Mouse (Mus musculus) neural tube, embryonic 12.5 days (tissue): Measurements from ENCODE around the gene Ccdc88a. TPM values are rescaled to one million over a fixed set of nuclear protein-coding genes. Genes with fewer than 3 reads are reported as not detected.
"Not testable (repeated sequence)": the region's sequence is repeated elsewhere in the genome, so short reads cannot be mapped to it uniquely, and the experiment has no call there.

ENCODE experiments used
- ATAC-seq: fragments of 200-750 bp; cut with Nextera tagmentation; 2 replicates; pipeline ENCODE4 v1.8.0; 2017; ENCODE audit warnings: low read depth, mild to moderate bottlenecking, moderate TSS enrichment, moderate library complexity; ENCODE audit not compliant: low FRiP score
- H3K27ac ChIP-seq: fragments of 300-500 bp; sonication (generic); 2 replicates; pipeline ENCODE4 v1.5.1; 2016
- H3K27me3 ChIP-seq: fragments of 300-500 bp; sonication (generic); replicated peaks from 2 replicates; pipeline ENCODE4 v1.6.1; 2016; ENCODE audit warnings: mild to moderate bottlenecking
- H3K36me3 ChIP-seq: fragments of 300-500 bp; sonication (generic); 2 replicates; pipeline ENCODE4 v1.6.1; 2016; ENCODE audit warnings: mild to moderate bottlenecking
- H3K4me1 ChIP-seq: fragments of 300-500 bp; sonication (generic); 2 replicates; pipeline ENCODE4 v1.6.1; 2016
- H3K4me2 ChIP-seq: fragments of 300-500 bp; sonication (generic); replicated peaks from 2 replicates; pipeline ENCODE4 v1.6.1; 2016; ENCODE audit warnings: mild to moderate bottlenecking
- H3K4me3 ChIP-seq: fragments of 300-500 bp; sonication (generic); 2 replicates; pipeline ENCODE4 v1.5.1; 2016
- H3K9ac ChIP-seq: fragments of 300-500 bp; sonication (generic); 2 replicates; pipeline ENCODE4 v1.6.1; 2016; ENCODE audit warnings: mild to moderate bottlenecking
- H3K9me3 ChIP-seq: fragments of 300-500 bp; sonication (generic); 2 replicates; pipeline ENCODE4 v1.6.1; 2016; ENCODE audit warnings: mild to moderate bottlenecking
- WGBS: fragments of 180-500 bp; shearing (Covaris S2); methylation state at CpG from one replicate; pipeline ENCODE4 v1.1.7; 2016; 5-methylcytosine and 5-hydroxymethylcytosine counted together
- polyA plus RNA-seq: library from polyadenylated mRNA; unstranded; fragments of >200 nt; fragmentation: Nextera tagmentation; extraction: Ambion mirVana; gene quantifications from 2 replicates; pipeline ENCODE4 v1.2.1, GENCODE M21; 2016

Gene Ccdc88a
- polyA plus RNA-seq, 1 experiment from 2014 or later, result 76.8 TPM

DNA sequence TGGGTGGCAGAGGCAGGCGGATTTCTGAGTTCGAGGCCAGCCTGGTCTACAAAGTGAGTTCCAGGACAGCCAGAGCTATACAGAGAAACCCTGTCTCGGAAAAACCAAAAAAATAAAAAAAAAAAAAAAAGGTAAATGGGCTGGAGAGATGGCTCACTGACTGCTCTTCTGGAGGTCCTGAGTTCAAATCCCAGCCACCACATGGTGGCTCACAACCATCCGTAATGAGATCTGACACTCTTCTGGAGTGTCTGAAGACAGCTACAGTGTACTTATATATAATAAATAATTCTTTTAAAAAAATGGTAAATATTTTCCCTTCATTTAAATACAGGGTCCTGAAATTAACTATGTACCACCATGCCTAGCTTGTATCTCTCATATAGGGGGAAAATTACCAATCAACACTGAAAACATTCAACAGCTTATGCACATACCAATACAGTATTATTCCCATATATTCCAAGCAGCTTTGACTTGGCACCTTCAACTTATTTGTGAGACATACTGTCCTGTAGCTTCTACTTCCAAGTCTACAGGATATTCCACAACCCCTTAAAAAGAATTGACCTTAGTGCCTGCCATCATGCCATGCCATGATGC, 171.8 kb downstream of the Ccdc88a start:
- not testable (repeated sequence) for H3K9ac ChIP-seq, H3K4me3 ChIP-seq, H3K27me3 ChIP-seq, H3K27ac ChIP-seq, H3K4me2 ChIP-seq, H3K9me3 ChIP-seq, ATAC-seq
- Histone ChIP-seq H3K36me3 (peaks cover 46% of the 10 kb centered on the region), H3K4me1 (peaks cover 14% of the 10 kb centered on the region)
- 92% methylated on average over 4 of the region's 4 CpGs for WGBS

DNA sequence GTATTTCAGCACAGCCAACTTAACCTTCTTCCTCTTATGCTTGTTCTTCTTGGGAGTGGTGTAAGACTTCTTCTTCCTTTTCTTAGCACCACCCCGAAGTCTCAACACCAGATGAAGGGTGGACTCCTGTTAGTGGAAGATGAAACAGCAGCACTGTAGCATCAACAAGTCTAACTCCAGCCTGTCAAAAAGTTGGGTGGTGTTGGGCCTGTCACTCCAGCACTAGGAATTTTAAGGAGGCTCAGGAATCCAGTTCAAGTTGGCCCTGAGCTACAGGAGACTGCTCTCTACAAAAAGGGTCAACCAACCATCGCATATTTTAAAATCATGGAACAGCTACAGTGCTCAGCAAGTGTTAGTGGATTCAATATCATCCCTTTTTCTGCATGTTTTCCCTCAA, 172.8 kb downstream of the Ccdc88a start:
- H3K36me3 ChIP-seq, result peaks cover 39% of the 10 kb centered on the region
- peaks cover 14% of the 10 kb centered on the region for H3K4me1 ChIP-seq
- H3K4me3 ChIP-seq, result peak overlapping the region; percentile 63; the same call in 1 of the 2 replicates
- ATAC-seq, H3K27ac ChIP-seq, H3K9ac ChIP-seq, H3K27me3 ChIP-seq, H3K9me3 ChIP-seq: not testable (repeated sequence)
- H3K4me2 ChIP-seq, result peak overlapping the region; percentile 71
- WGBS, result 97% methylated on average over 2 of the region's 2 CpGs

DNA sequence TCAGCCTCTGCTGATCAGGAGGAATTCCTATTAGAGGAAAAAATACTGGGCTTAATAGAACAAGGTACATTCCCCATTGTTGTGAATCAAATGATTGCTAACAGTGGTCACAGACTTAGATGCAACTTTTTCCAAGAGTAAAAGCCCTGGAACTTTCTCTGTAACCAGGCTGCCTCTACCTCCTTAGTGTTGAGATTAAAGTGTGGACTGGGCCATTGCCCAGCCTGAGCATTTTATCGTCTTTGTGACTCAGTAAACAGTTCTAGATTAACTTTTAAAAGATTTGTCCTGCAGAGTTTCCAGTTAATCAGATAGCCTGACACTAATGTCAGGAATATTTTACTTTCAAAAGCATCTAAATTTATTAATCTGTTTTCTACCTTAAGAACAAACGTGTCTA, 173.3 kb downstream of the Ccdc88a start:
- Histone ChIP-seq H3K9me3 (no peaks in the 10 kb centered on the region), H3K4me3 (peak overlapping the region; percentile 63), H3K9ac (peak overlapping the region; percentile 76), H3K4me1 (peaks cover 14% of the 10 kb centered on the region), H3K27me3 (no peaks in the 10 kb centered on the region), H3K36me3 (peaks cover 35% of the 10 kb centered on the region), H3K4me2 (peak overlapping the region; percentile 71), H3K27ac (no peak overlapping the region)
- WGBS, result 22% methylated on average over 2 of the region's 2 CpGs
- no peak for ATAC-seq

DNA sequence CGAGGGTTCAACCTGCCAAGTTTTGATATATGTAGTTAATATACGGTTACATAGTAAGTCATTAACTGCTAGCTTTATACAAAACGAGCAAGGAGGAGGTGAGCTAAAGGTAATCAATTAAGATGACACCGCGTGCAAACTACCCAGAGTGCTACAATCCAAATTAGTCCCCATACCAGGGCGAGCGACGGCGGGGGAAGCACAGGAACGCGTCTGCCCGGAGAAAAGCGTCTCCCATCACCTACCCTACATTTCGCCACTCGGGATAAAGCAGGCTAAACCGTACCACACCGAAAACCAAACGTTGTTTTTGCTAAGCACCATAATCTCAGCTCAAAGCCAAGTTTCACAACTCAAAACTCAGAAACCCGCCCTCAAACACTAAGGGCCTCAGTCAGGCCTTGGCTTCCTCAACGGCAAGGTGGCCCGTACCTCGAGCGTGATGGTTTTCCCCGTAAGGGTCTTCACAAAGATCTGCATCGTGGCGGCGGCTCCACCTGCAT, 173.8 kb downstream of the Ccdc88a start:
- peak overlapping the region; percentile 71 for H3K4me2 ChIP-seq
- under 1% methylated on average over 27 of the region's 27 CpGs for WGBS
- H3K27me3 ChIP-seq, result no peaks in the 10 kb centered on the region
- H3K36me3 ChIP-seq, result peaks cover 32% of the 10 kb centered on the region
- H3K27ac ChIP-seq, result 0 out of 2 replicates have a peak overlapping the region, but pooled peaks have one; percentile 42
- H3K9ac ChIP-seq, result peak overlapping the region; percentile 76
- peak; percentile 35 for ATAC-seq
- peak overlapping the region; percentile 63 for H3K4me3 ChIP-seq
- H3K4me1 ChIP-seq, result peaks cover 14% of the 10 kb centered on the region
- H3K9me3 ChIP-seq, result no peaks in the 10 kb centered on the region

DNA sequence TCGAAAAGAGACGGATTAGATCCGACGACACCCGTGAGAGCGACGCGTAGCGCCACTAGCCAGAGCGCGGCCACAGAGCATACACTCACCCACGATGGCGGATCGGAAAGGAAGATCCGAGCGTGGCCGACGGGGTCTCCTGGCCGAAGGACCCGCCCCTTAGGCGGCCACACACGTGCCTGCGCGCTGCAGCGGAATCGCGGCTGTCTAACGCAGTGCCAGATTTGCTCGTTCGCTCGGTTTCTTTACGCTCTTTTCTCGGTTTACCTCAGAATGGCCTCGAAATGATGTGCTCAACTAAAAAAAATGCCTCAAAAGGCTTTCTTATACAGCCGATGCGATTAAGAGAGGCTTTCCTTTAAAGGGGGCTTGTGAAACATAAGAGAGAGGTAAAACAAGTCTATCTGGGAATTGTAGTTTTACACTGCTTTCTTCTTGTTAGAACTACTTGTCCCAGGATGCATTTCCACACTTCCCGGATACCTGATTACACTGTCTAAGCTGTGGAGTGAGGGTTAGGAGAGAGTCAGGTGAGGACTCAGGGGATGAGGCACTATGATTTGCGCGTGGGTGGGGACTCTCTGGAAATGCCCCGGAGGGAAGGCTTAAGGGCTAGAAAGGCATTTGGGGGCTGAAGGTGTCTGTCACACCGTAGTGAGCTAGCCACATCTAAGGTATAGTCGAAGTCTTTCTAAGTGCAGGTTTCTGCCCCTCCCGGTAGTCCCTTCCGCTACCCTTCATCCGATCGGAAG, 174.5 kb downstream of the Ccdc88a start, which contains the start of the genes Clhc1 and Rps27a:
Gene Clhc1 (plus strand): TSS at position 199 of the 752 bp plus-strand sequence.
Gene Rps27a (minus strand): TSS at position 358 of the 752 bp plus-strand sequence.
- H3K4me3 ChIP-seq, result peak within 1 kb of the TSS; percentile 63
- ATAC-seq, result peak; percentile 98
- H3K36me3 ChIP-seq, result peaks cover 29% of the 10 kb centered on the region
- peak within 1 kb of the TSS; percentile 76 for H3K9ac ChIP-seq
- no peaks in the 10 kb centered on the region for H3K27me3 ChIP-seq
- H3K4me2 ChIP-seq, result peak within 1 kb of the TSS; percentile 71
- H3K4me1 ChIP-seq, result peaks cover 14% of the 10 kb centered on the region
- under 1% methylated on average over 46 of the region's 46 CpGs for WGBS
- H3K27ac ChIP-seq, result 0 out of 2 replicates have a peak within 1 kb of the TSS, but pooled peaks have one; percentile 42
- H3K9me3 ChIP-seq, result no peaks in the 10 kb centered on the region

DNA sequence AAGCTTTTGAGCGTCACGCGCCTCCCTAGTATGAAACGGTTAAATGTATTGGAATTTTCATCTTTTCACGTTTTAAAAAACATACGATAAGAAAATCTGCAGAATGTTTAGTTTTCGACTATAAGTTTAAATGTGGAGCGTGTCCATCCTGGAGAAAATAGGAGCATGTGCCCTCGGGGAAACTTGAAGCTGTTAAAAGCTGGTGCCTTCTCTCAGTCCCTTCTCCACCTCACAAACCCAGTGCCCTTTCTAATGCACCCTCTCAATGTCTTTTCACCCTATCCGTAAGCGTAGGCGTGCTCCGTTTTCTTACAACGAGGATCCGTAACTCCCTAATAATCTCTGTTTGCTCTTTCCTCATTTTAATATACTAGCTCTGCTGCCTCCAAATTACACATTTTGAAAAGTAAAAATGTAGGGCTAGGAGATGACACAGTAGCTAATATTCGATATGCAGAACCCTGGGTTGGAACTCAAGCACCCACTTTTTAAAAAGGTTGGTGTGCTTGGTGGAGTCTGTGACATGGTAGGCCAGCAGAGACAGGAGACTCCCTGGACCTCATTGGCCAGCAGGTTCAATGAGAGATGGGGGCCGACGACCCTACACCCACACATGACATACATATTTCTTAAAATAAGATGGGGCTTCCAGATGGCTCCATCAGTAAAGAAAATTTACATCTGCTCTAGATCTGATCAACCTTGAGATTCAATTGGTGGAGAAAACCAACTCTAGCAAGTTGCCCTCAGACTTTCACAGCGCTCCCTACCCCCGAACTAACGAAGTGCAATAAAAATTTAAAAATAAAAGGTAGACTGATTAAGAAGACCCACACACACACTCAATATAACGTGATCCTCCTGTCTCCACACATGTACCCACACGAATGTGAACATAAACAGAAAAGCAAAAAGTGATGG, 175.3 kb downstream of the Ccdc88a start:
- 26% methylated on average over 23 of the region's 23 CpGs for WGBS
- ATAC-seq, result no peak
- peak overlapping the region; percentile 63 for H3K4me3 ChIP-seq
- H3K4me1 ChIP-seq, result peaks cover 14% of the 10 kb centered on the region
- peak overlapping the region; percentile 71 for H3K4me2 ChIP-seq
- no peaks in the 10 kb centered on the region for H3K27me3 ChIP-seq
- peaks cover 26% of the 10 kb centered on the region for H3K36me3 ChIP-seq
- no peak overlapping the region for H3K27ac ChIP-seq
- H3K9ac ChIP-seq, result peak overlapping the region; percentile 76
- no peaks in the 10 kb centered on the region for H3K9me3 ChIP-seq

DNA sequence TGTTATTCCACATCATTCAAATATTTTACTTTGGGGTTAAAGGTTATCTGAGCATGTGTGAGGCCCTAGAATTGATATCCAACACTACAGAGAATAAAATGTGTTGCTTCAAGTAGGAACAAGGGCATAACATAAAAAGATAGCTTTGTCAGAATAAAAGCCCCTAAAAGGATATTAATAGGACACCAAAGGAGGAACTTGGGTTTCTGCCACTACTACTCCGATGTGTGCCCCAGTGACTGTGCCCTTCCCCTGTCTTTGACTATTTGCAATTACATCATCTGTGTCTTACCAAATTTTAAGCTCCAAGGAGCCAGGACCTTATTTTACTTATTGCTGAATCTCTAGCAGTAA, 175.9 kb downstream of the Ccdc88a start:
- H3K36me3 ChIP-seq, result peaks cover 19% of the 10 kb centered on the region
- H3K9ac ChIP-seq, result no peak overlapping the region
- H3K4me1 ChIP-seq, result peaks cover 14% of the 10 kb centered on the region
- no peak overlapping the region for H3K27ac ChIP-seq
- H3K9me3 ChIP-seq, result no peaks in the 10 kb centered on the region
- H3K4me2 ChIP-seq, result no peak overlapping the region
- ATAC-seq, result no peak
- H3K4me3 ChIP-seq, result no peak overlapping the region
- no peaks in the 10 kb centered on the region for H3K27me3 ChIP-seq
- 93% methylated on average over 1 of the region's 1 CpGs for WGBS

Other genes starting within 250 kb of the Ccdc88a start
- gene Pnpt1, start 242.9 kb upstream of the Ccdc88a start, polyA plus RNA-seq, result 30.1 and 32.9 TPM in 2 replicates
- gene Ppp4r3b, start 200.8 kb upstream of the Ccdc88a start, polyA plus RNA-seq, result 87.8 and 92.5 TPM in 2 replicates
- gene Cfap36, start 126.2 kb upstream of the Ccdc88a start, polyA plus RNA-seq, result 96.9 and 97.0 TPM in 2 replicates
- gene Prorsd1, start 141.4 kb downstream of the Ccdc88a start, polyA plus RNA-seq, result 18.4 and 19.6 TPM in 2 replicates
- 49.2 and 53.1 TPM in 2 replicates for gene Mtif2, start 152.8 kb downstream of the Ccdc88a start, polyA plus RNA-seq
- 0.15 and 0.29 TPM in 2 replicates for gene Clhc1, start 174.3 kb downstream of the Ccdc88a start, polyA plus RNA-seq
- 749 and 764 TPM in 2 replicates for gene Rps27a, start 174.5 kb downstream of the Ccdc88a start, polyA plus RNA-seq